Mouse (Mus musculus) layer of hippocampus, postnatal 10 days (tissue): ENCODE results near the gene Cdyl. TPM values are rescaled to one million over a fixed set of nuclear protein-coding genes. Genes with fewer than 3 reads are reported as not detected.
"Not testable (repeated sequence)": the region's sequence is repeated elsewhere in the genome, so short reads cannot be mapped to it uniquely, and the experiment has no call there.

Source experiments
- DNase-seq, 2 experiments: peaks; one replicate each; pipeline ENCODE4 v3.0.0; 2021; ENCODE audit warnings: low spot score in 2 of 2
- total RNA-seq, 2 experiments: library from RNA; stranded (reverse); gene quantifications; 2 replicates each; pipeline ENCODE4 v1.2.3; 2021

The Cdyl gene
- total RNA-seq, 2 experiments from 2014 or later = 11.8 to 11.9 TPM

- no peak for DNase-seq
Observed at GRCm38 (mm10) chr13:35832676-35833075, 173.0 kb downstream of the Cdyl start.

GRCm38 (mm10) chr13:35833941-35834340, 174.3 kb downstream of the Cdyl start:
- no peak for DNase-seq

- no peak for DNase-seq
Observed at GRCm38 (mm10) chr13:35835669-35836068, 176.0 kb downstream of the Cdyl start.

GRCm38 (mm10) chr13:35836501-35836900, 176.9 kb downstream of the Cdyl start:
- not testable (repeated sequence) for DNase-seq

GRCm38 (mm10) chr13:35840102-35840501, 180.5 kb downstream of the Cdyl start:
- DNase-seq = no peak

- no peak for DNase-seq
Observed at GRCm38 (mm10) chr13:35843383-35843782, 183.8 kb downstream of the Cdyl start.

GRCm38 (mm10) chr13:35845306-35845705, 185.7 kb downstream of the Cdyl start:
- DNase-seq = no peak

GRCm38 (mm10) chr13:35848694-35849093, 189.1 kb downstream of the Cdyl start:
- DNase-seq = no peak

GRCm38 (mm10) chr13:35851581-35851980, 191.9 kb downstream of the Cdyl start:
- no peak for DNase-seq

- DNase-seq = no peak
Observed at GRCm38 (mm10) chr13:35852851-35853575, 193.4 kb downstream of the Cdyl start.

- DNase-seq = no peak
Observed at GRCm38 (mm10) chr13:35857486-35857885, 197.9 kb downstream of the Cdyl start.

- no peak for DNase-seq
Observed at GRCm38 (mm10) chr13:35860916-35861315, 201.3 kb downstream of the Cdyl start.

GRCm38 (mm10) chr13:35870659-35871058, 211.0 kb downstream of the Cdyl start:
- no peak for DNase-seq

GRCm38 (mm10) chr13:35871107-35871506, 211.5 kb downstream of the Cdyl start:
- DNase-seq = no peak

DNA sequence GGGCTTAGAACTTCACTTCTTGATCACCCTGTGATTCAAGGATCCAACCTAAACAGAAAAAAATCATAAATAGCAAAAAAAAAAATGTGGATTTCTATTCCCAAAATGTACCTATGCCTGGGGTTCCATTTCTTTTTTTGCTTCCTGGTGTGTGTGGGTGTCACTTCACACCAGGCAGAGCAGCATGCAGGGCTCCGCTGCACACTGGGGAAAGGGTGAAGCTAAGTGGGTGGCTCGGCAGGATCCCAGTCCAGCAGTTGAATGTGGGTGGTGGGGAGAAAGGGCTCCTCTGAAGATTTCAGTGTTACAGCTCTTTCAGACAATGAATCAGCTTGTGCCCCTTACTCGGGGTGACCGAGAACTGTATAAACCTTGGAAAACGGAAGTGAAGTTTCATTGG, 215.8 kb downstream of the Cdyl start:
- no peak for DNase-seq

- no peak for DNase-seq
Observed at GRCm38 (mm10) chr13:35878282-35878681, 218.6 kb downstream of the Cdyl start.

GRCm38 (mm10) chr13:35879068-35879467, 219.4 kb downstream of the Cdyl start:
- no peak for DNase-seq

DNA sequence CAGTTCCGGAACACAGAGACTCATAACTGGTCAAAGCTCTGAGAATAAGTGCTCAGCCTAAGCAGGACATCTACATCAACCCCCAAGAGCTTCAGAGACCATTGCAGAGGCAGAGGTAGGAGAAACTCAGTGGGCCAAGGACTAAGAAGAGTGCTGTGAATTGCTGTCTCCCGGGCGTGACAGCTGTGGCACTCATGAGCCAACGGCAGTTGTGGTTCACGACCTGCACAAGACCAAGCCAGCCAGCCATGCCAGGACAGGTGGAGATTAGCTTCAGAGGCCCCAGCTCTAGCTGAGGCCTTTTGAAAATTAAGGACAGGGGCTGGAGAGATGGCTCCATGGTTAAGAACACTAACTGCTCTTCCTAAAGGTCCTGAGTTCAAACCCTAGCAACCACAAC, 219.9 kb downstream of the Cdyl start:
- DNase-seq = no peak

GRCm38 (mm10) chr13:35880555-35881046, 221.0 kb downstream of the Cdyl start:
- DNase-seq = peak; percentile 27 to 52

DNA sequence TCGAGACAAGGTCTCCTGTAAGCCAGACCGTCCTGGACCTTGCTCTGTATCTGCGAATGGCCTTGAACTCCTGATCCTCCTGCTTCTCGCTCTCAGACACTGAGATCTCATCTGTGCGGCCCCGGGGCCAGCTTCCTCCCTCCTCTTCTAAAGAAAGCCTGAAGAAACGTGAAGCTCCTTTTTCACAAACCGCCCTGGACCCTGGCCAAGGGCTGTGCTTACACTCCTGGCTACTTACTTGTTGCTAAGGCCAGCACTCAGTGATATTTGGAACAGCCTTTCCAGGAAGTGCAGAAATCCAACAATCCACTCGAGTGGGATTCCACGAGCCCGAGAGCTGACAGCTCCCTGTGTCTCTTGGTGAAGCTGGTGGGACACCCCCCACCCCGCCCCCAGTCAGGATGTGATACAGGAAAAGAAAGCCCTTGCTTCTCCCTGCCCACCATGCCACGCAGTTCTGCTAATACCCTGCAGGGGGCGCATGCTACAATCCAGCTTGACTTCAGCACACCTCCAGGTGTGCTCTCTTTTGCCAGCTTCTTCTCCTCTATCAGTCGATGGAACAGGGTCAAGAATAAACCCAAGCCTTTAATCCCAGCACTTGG, 226.6 kb downstream of the Cdyl start:
- DNase-seq = peak; percentile 37 to 53

DNA sequence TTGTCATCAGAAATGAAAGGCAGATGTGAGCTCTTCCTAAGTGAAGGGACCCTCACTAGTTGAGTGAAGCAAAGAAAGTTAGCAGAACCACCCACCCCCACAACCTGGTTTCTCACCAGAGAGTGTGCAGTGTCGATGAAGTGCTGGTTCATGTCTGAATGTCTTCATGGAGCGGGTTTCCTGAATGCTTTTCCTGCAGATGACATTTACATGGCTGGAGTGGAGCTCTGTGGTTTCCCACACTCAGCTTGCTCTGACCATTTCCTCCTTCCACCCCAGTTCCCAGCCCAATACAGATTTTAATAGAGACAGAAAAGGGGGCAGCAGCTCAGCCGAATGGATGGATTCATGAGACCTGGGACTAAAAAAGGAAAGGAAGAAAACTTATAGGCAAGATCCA, 233.2 kb downstream of the Cdyl start:
- no peak for DNase-seq

DNA sequence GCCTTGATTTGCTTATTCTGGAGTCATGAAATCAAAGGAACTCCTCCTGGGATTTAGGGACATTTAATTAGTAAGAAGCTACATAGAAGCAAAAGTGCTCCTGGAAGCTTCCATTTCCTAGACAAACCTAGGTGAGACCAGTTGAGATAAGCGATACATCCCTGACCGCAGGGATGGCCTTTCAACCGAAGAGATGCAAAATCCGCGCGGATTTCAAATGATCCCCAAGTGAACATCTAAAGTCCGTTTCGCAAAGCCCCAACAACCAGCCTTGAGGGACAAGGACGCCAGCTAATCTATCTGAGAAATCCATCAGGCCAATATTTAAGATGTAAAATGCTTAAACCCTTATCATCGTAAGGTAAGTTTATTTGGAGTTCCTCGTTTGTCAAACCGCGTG, 245.7 kb downstream of the Cdyl start:
- DNase-seq = peak in 1 of 2 experiments; percentile 13
